Mouse (Mus musculus): ENCODE results near the gene Pcna.
"Not testable (repeated sequence)": the region's sequence is repeated elsewhere in the genome, so short reads cannot be mapped to it uniquely, and the experiment has no call there.

Gene Pcna

DNA sequence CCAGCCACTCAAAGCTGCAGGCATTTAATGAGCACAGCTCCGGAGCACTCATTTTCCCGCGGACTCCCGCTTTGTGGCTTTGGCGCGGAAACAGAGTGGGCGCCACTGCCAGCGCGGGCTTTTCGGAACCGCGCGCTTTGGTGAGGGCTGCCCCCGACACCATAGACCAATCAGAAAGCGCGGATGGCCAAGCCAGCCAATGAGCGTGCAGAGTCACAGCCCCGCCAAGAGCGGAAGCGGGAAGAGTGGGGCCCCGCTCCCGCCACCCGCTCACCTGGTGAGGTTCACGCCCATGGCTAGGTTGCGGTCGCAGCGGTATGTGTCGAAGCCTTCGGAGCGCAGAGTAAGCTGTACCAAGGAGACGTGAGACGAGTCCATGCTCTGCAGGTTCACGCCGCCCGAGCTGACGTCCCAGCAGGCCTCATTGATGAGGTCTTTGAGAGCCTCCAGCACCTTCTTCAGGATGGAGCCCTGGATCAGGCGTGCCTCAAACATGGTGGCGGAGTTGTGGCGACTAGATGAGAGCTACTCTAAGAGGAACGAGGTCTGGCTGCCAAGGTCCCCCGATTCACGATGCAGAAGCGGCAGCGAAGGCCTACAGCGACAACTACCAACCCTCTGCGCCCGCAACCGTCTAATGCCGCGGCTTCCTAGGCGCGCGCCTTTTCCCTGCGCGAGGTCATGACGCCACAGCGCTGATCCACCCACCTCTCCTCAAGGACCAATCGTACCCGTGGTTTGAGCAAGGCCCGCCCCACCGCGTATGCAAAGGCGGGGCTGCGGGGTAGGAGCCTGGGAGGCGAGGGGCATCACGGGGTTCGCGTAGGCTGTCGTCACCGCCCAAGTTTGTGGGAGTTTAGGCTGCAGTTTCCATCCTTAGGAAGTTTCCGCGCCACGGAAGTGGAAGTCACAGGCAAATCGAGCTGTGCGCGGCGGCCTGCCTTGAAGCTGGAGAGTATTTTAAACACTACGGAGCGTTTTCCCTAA, at the start of gene Pcna:
TSS of gene Pcna (minus strand) at position 773 of the 987 bp plus-strand sequence.
- DNase-seq (ENCODE audit: extremely low spot score, low read depth, low spot score), result peak; percentile 79

DNA sequence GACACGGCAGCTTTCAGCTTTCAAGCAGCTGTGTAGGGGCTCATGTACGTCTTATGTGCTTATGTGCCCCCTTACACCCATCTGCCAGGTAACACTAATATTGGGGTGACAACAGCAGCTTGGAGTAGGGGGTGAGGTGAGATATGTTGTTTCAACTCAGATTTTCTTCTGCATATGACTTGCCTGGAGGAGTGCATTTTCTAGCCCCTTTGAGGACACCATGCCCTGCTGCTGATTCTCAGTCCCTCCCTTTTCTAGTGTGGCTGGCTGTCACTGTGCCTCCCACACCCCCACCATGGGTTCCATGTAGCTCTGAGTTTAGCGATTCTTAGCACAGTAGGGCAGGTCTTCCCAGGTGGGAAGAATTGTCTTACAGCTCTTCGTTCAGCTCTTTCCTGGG, 48.3 kb upstream of the Pcna start:
- no peak for DNase-seq (ENCODE audit: extremely low spot score, low read depth, low spot score)

DNA sequence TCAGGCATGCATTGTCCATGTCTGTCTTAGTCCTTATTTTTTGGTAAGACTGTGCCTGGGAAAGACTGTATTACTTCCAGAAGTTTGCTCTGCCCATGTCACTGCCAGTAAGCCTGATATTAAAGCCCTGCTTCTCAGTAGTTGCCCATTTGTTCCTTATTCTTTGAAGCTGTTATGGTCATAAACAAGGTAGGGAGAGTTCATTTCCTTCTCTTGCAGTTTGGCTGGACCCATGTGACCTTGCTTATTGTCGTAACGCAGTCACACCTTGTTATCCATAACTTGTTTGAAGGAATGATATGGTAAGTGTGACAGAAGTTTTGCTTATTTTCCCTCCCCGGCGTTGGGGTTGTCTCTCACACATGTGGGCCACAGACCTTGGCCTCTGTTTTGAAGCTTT, 45.1 kb upstream of the Pcna start:
- no peak for DNase-seq (ENCODE audit: extremely low spot score, low read depth, low spot score)

DNA sequence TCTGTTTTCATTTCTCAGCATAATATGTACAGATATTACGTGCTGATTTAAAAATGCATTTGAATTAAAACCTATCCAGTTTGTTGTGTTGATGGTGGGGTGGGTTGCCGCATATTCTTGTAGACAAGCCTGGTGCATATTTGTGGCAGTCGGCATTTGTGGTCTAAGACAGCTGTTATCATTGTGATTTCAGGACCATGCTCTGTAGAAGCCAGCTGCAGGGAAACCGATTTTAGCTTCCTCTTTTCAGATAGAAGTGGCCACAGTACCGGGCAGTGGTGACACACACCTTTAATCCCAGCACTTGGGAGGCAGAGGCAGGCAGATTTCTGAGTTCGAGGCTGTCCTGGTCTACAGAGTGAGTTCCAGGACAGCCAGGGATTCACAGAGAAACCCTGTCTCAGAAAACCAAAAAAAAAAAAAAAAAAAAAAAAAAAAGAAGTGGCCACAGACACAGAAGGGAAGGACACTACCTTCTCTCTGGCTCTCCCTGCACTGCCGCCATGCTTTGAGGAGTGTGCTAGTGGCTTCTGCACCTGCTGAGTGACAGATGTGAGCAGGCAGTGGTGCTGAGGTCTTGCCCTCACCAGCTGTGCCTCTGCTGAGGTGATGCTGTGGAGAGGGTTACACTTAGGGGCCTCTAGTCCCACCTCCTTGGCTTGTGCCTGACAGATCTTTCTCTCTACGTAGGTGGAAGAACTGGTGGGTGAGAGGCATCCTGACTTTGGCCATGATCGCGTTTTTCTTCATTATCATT, 40.8 kb upstream of the Pcna start:
- DNase-seq (ENCODE audit: extremely low spot score, low read depth, low spot score), result no peak

DNA sequence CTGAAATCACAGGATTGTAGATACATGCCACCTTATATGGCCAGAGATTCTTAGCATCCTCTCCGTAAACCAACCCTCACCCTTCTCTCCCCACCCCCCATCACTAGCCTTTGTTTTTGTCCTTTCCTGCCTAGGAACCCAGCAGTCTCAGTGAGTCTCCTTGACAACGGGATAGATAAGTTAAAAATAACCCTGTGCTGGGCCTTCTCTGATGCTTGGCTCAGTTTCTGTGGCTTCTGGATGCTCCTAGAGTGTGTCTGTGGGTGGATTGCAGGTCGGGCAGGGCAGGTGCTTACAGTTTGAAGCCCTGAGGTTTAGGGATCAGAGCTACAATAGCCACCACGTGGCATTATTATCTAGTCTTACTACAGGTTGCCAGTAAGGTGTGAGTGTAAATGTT, 39.0 kb upstream of the Pcna start:
- DNase-seq (ENCODE audit: extremely low spot score, low read depth, low spot score), result no peak

DNA sequence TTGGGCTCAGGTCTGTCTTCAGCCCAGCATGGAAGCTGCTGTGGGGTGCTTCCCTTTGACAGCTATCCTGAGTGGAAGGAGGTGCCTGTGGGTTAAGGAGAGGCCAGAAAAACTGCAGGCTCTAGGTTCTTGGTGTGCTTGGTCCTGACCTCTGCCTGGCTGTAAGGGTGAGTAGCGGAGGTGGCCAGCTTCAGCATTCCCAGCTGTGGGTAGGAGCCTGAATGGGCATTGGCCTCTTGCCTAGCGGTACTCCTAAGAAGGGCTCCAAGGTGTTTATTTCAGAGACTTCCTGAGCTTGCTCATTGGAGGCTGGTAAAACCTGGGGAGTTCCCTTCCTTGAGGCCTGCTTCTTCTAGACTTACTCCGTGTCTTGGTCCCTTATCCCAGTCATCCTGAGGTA, 38.2 kb upstream of the Pcna start:
- DNase-seq (ENCODE audit: extremely low spot score, low read depth, low spot score), result no peak

DNA sequence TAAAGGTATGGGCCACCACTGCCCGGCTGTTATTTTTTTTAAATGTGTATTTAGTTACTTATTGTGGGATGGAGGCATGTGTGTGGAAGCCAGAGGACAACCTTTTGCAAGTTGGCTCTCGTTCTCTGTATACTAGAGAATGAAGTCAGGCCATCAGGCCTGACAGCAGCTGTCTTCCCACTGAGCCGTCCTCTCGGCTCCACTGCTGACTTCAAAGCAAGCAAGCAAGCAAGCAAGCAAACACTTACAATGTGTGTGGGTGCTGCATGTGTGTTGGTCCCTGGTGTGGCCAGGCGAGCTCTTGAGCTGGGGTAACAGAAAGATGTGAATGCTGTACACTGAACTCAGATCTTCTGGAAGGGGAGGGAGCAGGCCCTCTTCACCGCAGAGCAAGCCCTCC, 37.7 kb upstream of the Pcna start:
- no peak for DNase-seq (ENCODE audit: extremely low spot score, low read depth, low spot score)

DNA sequence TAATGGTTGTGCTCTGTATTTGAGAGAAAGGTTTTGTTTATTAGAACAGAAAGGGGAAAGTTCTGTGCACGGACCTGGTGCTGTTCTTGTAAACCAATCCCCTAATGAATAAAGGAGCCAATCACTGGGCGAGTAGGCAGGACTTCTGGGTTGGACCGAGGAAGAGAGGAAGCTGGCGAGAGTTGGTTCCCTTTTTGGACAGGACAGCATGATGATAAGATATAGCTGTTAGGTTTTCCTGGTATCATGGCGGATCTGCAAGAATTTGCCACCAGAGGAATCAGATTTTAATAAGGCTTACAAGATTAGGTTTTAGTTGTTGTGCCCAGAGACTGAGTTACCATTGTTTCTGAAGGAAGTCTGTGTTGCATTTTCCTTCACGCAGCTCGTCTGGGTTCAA, 36.1 kb upstream of the Pcna start:
- DNase-seq (ENCODE audit: extremely low spot score, low read depth, low spot score), result not testable (repeated sequence)

DNA sequence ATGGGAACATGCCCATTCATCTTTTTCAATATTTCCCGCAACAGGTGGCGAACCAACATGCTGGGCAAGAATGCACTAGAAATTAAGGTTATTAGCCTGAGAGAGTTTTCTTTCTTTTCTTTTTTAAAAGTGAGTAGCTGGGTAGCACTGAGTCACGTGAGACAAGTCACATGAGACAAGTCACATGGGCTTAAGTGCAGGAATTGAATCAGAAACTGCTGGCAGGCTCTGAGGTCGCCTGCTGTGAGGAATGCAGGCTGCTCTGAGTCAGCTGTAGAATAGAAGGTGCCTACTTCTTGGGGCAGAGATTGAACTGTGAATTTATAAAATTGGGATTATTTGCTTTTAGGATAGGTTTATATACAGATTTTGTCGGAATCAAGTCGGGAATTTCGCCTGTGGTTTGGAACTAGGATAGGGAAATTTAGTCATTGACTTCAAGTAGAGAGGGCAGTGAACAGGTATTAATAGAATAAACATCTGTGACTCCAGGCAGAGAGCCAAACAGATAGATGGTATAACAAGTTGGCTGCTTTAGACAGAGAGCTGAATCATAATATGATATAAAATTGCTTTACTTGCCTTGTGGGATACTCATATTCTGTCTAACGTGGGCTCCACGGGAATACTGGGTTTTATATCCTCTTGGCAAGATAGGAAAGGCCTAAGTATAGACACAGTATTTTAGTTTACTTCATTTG, 33.4 kb upstream of the Pcna start:
- no peak for DNase-seq (ENCODE audit: extremely low spot score, low read depth, low spot score)

DNA sequence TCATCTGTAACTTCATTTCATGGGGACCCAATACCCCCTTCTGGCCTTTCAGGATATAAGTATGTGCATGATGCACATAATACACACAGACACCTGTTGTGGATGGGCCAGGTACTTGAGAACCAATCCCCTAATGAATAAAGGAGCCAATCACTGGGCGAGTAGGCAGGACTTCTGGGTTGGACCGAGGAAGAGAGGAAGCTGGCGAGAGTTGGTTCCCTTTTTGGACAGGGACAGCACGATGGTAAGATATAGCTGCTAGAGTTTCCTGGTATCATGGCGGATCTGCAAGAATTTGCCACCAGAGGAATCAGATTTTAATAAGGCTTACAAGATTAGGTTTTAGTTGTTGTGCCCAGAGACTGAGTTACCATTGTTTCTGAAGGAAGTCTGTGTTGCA, 32.6 kb upstream of the Pcna start:
- not testable (repeated sequence) for DNase-seq (ENCODE audit: extremely low spot score, low read depth, low spot score)

DNA sequence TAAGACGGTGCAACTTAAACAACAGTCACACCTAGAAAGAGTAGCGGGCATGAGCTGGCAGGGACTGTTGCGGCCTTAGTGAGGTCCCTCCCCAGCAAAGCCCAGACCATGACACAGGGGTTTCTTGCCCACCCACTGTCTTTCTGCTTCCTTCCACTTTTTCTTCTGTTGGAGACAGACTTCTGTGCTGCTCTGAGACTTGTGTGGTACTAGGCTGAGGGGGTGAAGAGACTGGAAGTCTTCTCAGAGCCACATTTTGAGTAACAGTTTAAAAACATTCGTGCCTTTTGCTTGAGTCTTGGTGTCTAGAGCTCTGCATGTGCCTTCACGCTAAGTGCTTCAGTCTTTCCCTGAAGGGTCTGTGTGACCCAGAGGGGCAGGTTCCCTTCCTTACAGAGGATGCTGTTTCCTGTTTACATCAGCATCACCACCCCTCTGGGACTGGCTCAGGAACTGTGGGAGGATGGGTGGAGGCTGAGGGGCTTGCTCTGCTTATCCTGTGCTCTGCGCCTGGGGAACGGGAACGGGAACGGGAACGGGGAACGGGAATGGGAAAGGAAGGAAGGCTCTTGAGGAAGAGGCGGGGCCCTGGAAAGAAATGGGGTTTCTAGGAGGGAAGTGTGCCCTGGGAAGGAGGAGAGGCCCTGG, 31.5 kb upstream of the Pcna start:
- DNase-seq (ENCODE audit: extremely low spot score, low read depth, low spot score), result no peak

DNA sequence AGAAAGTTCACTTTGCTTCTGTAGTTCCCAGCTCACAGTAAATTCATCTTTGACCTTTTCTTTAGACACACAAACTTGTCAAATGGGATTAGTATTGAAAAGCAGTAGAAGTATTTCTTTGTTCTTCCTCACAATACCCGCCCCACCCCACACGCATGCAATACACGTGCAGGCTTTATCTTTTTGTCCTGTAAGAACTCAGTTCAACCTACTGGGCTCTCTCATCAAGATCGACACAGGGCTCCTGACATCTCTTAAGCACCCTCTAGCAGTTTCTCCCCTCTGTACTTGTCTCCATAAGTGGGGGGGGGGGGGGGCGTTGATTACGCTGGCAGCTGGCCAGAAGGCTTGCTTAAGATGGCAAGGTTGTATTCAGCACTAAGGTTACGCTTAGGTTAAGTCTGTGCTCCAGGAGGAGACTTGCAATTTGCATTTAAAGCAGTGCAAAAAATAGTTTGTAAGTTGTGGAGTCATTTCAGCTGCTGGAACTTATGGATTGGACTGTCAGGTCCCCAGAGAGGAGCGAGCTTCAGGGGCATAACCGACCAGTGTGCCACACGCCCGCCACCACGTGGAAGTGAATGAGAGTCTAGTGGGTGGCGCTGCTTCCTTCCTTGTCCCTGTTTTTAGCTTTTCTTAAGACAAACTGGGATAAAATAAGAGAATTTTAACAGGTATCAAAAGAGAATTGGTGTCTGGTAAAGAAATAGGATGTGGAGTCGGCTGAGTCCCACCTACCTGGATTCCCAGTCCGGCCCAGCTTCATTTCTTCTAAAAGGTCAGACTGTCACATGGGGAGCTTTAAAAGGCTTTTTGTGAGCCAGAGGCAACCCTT, 30.3 kb upstream of the Pcna start:
- no peak for DNase-seq (ENCODE audit: extremely low spot score, low read depth, low spot score)

DNA sequence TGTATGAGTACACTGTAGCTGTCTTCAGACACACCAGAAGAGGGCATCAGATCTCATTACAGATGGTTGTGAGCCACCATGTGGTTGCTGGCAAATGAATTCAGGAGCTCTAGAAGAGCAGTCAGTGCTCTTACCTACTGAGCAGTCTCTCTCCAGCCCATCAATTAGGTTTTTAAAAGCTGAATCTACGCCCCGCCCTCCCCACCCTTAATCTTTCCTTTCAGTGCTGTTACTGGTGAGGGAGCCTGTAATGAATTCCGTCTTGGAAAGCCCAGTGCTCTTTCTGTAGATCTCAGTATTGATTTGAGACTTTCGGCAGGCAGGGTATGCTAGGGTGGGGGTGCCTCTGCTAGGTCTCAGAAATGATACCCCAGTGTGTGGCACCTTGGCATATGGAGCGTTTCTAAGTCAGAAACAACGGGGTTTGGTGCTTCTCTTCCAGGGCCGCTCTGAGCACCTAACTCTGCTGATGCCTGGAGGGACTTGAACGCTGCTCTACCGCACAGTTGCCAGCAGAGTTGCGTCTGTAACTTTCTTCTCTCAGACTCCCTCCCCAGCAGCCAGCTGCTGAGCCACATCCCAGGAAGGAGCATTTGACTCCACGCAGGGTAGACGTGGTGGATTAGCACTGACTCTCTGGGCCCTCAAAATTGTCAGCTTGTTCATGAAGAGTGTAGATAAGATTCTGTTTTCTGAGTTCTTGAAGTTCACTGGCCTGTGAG, 29.5 kb upstream of the Pcna start:
- no peak for DNase-seq (ENCODE audit: extremely low spot score, low read depth, low spot score)

DNA sequence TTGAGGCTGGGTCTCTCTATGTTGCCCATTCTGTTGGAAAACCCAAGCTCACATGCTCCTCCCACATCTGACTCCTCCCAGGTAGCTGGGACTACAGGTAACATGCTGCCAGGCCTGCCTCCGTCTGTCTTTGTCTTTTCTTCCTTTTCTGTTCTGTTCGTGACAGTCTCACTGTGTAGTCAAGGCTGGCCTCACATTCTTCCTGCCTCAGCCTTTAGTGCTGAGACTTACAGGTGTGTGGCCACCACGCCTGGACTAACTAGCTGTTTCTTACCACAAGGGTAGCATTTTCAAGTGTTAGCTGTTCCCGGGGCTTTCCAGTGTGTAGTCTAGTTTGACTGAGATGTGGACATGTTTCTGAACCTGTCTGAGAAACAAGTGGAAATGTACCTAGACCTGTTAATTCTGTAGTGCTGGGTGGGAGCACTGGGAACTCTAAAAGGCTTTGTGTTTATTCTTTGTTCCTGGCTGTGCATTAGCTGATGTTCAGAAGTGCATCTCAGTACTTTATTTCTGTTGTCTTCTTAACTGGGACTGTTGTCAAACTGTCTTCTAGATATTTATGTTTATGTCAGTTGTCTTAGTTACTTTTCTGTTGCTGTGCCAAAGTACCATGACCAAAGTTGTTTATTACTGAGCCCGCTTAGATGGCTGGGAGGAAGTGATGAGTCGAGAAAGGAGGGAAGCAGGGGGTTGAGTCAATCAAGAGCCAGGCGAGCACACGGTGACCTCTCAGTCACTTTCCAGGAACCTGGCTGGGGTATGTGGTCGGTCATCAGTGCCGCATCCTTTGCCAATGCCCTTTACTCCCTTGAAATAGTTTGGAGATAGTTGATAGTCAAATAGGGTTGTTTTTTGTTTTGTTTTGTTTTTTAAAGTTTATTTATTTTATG, 28.7 kb upstream of the Pcna start:
- DNase-seq (ENCODE audit: extremely low spot score, low read depth, low spot score), result no peak

DNA sequence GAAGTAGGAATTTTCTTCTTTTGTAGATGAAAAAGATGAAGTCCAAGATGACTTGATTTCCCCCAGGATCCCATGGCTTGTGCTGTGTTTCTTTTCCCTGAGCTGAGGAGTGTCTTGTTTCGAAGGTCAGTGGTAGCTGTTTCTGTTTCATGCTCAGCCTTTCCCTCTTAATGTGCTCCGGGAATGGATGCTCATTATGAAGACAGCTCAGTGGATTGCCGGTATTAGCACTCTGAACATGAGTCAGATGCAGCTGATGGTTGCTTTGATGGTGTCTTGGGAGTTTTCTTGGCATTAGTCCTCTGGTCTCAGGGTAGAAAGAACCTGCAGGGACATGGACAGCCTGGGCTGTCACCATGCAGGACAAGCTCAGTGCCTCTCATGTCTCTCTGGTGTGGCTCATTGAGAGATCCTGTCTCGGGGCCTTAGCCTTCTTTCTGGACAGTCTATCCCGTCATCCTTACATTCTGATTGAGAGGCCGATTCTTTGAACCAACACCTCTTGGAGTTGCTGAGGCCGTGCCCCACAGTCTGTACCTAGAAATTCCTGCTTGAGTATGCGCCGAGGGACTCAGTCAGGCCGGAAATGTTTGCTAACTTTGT, 27.5 kb upstream of the Pcna start:
- no peak for DNase-seq (ENCODE audit: extremely low spot score, low read depth, low spot score)

DNA sequence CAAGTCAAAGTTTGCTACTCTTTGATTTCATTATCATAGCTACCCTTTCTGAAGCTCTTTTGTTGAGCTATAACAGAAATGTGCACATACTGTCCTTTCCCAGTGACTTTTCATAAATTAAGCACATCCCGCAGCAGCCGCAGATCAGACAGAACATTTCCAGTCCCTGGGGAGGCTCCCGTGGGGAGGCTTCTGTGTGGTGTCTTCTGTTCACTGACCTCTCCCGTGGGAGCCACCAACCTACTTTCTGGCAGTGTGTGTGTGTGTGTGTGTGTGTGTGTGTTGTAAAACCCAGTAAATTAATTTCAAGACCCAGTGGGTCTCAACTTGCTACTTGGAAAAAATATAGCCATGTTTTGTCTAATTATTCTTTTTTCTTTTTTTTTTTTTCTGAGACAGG, 26.9 kb upstream of the Pcna start:
- DNase-seq (ENCODE audit: extremely low spot score, low read depth, low spot score), result no peak

DNA sequence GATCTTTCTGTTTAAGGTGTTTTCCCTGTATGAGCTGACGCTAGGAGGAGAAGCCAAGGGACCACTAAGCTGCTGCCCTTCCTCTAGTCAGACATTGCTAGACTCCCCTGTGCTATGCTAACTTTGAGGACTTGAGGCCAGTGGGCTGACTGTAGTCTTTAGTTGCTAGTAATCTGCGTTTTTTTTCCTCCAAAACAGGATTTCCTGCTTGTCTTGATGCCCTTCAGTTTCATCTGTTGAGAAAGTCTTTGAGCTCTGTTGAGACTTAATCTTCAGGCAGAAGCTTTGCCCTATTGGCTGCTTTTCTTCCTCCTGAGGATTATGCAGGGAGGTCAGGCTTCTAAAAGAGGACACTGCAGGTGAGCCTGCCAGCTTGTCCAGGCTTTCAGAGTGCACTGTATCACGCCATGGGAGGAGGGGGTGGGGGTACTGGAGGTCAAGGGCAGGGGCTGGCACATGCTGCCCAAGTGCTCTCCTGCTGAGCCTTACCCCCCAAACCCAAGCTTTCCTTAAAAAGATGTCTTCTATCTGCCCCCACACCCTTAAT, 26.3 kb upstream of the Pcna start:
- no peak for DNase-seq (ENCODE audit: extremely low spot score, low read depth, low spot score)

Measured in hindlimb bud, embryonic 11.5 days (tissue).